In genomic region chr12:29707094-29707493, GRCm38 (mm10) we compare ENCODE assay signal across 16 mouse cellular contexts.
"Had no signal": no experiment of that assay in that cellular context is flagged by ENCODE, and none has a peak within 500 bp of the region (broad histone marks: within the 10 kb centered on the region; RNA-seq: fewer than 3 reads in every experiment).

No protein-coding gene starts in this region.

- H3K27ac ChIP-seq: limb, embryonic 12.5 days; liver, embryonic 13.5 days; lung, embryonic 15.5 days; macrophage; midbrain, embryonic 15.5 days; neural tube, embryonic 13.5 days had no signal

- H3K4me1 ChIP-seq: liver, embryonic 13.5 days; megakaryocyte, embryonic 14.5 days had no signal

- ATAC-seq: liver, postnatal 0 days; midbrain, embryonic 15.5 days had no signal

- H3K4me3 ChIP-seq: limb, embryonic 12.5 days; liver, embryonic 13.5 days; lung, embryonic 15.5 days; megakaryocyte, embryonic 14.5 days; midbrain, embryonic 15.5 days; neural tube, embryonic 13.5 days had no signal

- DNase-seq: kidney, adult 18-20 months; kidney, postnatal 10 days; kidney, postnatal 4 days; liver; liver, embryonic 13.5 days; liver, postnatal 0 days; lung, postnatal 14 days; retina, postnatal 1 day; thymus, postnatal 14 days had no signal

- H3K4me2 ChIP-seq: limb, embryonic 12.5 days; liver, embryonic 13.5 days; lung, embryonic 15.5 days; midbrain, embryonic 11.5 days; midbrain, embryonic 15.5 days; neural tube, embryonic 13.5 days had no signal

- H3K9ac ChIP-seq: limb, embryonic 12.5 days; liver, embryonic 13.5 days; liver, postnatal 0 days; lung, embryonic 15.5 days; midbrain, embryonic 15.5 days; neural tube, embryonic 13.5 days had no signal

- H3K27me3 ChIP-seq: limb, embryonic 12.5 days; liver, embryonic 13.5 days; lung, embryonic 15.5 days; megakaryocyte, embryonic 14.5 days; midbrain, embryonic 15.5 days; neural tube, embryonic 13.5 days had no signal

- H3K36me3 ChIP-seq: limb, embryonic 12.5 days; liver, embryonic 13.5 days; lung, embryonic 15.5 days; midbrain, embryonic 15.5 days; neural tube, embryonic 13.5 days had no signal

- H3K9me3 ChIP-seq: limb, embryonic 12.5 days; liver, embryonic 13.5 days; lung, embryonic 15.5 days; midbrain, embryonic 15.5 days; neural tube, embryonic 13.5 days had no signal
